Mouse (Mus musculus): ENCODE measurements around the gene Idnk. TPM values are rescaled to one million over a fixed set of nuclear protein-coding genes. Genes with fewer than 3 reads are reported as not detected.

Gene Idnk
- polyA plus RNA-seq, 1 experiment from 2014 or later = 26.0 TPM

Other genes starting within 250 kb of the Idnk start
- gene Spock1, start 249.3 kb upstream of the Idnk start, polyA plus RNA-seq (2015; fragmentation: Nextera tagmentation; extraction: Ambion mirVana) = 0.31 and 0.60 TPM in 2 replicates
- 4.6 and 5.5 TPM in 2 replicates for gene Klhl3, start 44.1 kb upstream of the Idnk start, polyA plus RNA-seq (2015; fragmentation: Nextera tagmentation; extraction: Ambion mirVana)
- gene Hnrnpa0, start 29.1 kb upstream of the Idnk start, polyA plus RNA-seq (2015; fragmentation: Nextera tagmentation; extraction: Ambion mirVana) = 18.6 and 18.8 TPM in 2 replicates
- gene Ubqln1, start 58.0 kb downstream of the Idnk start, polyA plus RNA-seq (2015; fragmentation: Nextera tagmentation; extraction: Ambion mirVana) = 70.3 and 71.3 TPM in 2 replicates
- gene Gkap1, start 118.0 kb downstream of the Idnk start, polyA plus RNA-seq (2015; fragmentation: Nextera tagmentation; extraction: Ambion mirVana) = 15.6 and 16.0 TPM in 2 replicates
- gene Kif27, start 201.5 kb downstream of the Idnk start, polyA plus RNA-seq (2015; fragmentation: Nextera tagmentation; extraction: Ambion mirVana) = 0.11 and 0.17 TPM in 2 replicates
- 26.8 and 29.8 TPM in 2 replicates for gene 2210016F16Rik, start 227.6 kb downstream of the Idnk start, polyA plus RNA-seq (2015; fragmentation: Nextera tagmentation; extraction: Ambion mirVana)
- gene Rmi1, start 244.6 kb downstream of the Idnk start, polyA plus RNA-seq (2015; fragmentation: Nextera tagmentation; extraction: Ambion mirVana) = 17.0 and 18.5 TPM in 2 replicates
- gene Hnrnpk, start 245.7 kb downstream of the Idnk start, polyA plus RNA-seq (2015; fragmentation: Nextera tagmentation; extraction: Ambion mirVana) = 896 and 991 TPM in 2 replicates